Mouse (Mus musculus): ENCODE results near the gene Cdh12.
"Not testable (repeated sequence)": the region's sequence is repeated elsewhere in the genome, so short reads cannot be mapped to it uniquely, and the experiment has no call there.

Cdh12 gene

GRCm38 (mm10) chr15:20448861-20449663, at the start of gene Cdh12:
TSS of gene Cdh12 (plus strand) at chr15:20449265.
- DNase-seq (ENCODE audit: low read depth) = no peak

GRCm38 (mm10) chr15:20403596-20403995, 45.5 kb upstream of the Cdh12 start:
- DNase-seq (ENCODE audit: low read depth) = peak; percentile 28

DNA sequence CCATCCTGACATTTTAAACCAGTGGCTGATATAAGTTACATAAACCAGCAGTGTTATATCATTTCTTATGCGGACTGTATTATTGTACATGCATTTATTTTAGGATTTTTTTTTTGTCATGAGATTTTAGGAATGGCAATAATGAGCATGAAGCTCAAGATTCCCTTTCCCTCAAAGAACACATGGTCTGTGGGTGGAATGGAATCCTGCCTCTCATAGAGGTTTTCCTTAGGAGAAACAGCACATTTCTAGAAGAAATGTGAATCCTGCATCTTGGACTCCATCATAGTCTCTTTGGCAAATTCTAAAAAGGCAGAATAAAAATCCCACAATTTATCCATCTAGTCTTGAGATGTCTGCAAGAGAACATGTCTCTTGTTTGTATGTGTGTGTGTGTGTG, 35.7 kb upstream of the Cdh12 start:
- DNase-seq (ENCODE audit: low read depth) = no peak

DNA sequence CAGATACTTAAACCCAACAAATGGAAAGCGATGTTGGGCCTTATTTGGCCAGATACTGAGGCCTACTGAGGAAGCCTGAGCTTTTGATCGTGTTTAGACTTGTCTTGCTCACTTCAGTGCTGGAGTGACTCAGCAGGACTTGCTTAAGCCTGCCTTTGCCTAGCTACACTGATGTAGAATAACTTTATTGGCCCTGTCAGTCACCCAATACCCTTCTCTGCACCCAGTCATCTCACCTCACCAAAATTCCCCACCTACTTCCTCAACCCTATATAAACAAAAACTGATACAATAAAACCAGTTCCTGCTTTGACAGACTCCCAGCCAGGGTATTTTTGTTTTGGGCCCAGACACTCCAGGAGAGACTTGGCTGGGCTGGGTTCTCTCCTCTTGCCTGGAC, 12.7 kb upstream of the Cdh12 start:
- DNase-seq (ENCODE audit: low read depth) = no peak

DNA sequence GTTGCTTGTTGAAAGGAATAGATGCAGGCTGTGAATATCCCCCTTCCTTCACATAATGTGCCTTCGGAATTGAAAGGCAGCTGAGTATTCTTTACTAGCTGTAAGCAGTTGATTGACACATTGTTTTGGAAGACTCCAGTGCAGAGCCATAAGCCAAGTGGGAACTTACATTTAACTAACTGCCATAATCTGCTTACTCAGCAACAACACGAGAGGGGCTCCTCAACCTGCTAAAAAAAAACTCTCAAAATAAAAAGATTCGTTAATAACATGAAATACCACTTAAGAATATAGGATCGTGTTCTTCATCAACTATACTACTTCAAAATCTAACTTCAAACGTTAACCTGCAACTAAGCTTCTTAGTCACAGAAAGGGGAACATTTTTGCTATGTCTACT, 1.5 kb downstream of the Cdh12 start:
- no peak for DNase-seq (ENCODE audit: low read depth)

DNA sequence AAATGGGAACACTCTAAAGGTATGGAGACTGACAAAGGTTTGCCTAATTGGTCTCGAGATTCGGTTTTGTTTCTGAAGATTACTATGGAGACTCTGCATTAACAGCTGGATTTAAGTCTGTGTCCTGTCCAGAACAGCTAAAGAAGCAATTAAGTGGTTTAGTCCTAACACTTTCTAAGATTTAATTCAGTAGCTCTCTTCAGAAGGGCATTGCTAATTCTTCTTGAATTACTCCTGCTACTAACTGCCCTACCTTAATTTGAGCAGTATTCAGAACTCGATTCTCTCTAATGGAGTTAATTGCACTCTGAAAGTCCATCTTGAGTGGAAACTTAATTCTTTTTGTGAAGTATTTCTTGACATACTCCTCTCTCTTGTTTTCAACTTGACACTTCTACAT, 9.4 kb downstream of the Cdh12 start:
- no peak for DNase-seq (ENCODE audit: low read depth)

DNA sequence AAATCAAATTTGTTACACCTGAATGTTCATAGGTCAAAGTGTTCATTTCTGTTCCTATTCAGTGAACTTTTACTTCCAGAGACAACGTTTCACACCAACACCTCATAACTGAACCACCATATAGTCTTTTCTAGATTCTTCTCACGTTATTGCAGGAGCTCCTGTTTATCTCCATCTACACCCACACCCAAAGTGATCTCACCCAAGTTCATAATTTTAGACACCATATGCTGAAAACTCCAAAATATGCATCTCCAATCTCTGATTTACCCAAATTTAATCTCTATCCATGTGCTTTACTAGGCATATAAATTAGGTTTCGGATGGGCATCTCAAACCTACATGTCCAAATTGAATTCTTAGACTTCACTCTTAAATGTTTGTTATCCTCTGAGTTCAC, 13.4 kb downstream of the Cdh12 start:
- no peak for DNase-seq (ENCODE audit: low read depth)

GRCm38 (mm10) chr15:20463601-20464000, 14.5 kb downstream of the Cdh12 start:
- no peak for DNase-seq (ENCODE audit: low read depth)

GRCm38 (mm10) chr15:20550979-20551378, 101.9 kb downstream of the Cdh12 start:
- DNase-seq (ENCODE audit: low read depth) = no peak

GRCm38 (mm10) chr15:20571012-20571411, 121.9 kb downstream of the Cdh12 start:
- DNase-seq (ENCODE audit: low read depth) = no peak

DNA sequence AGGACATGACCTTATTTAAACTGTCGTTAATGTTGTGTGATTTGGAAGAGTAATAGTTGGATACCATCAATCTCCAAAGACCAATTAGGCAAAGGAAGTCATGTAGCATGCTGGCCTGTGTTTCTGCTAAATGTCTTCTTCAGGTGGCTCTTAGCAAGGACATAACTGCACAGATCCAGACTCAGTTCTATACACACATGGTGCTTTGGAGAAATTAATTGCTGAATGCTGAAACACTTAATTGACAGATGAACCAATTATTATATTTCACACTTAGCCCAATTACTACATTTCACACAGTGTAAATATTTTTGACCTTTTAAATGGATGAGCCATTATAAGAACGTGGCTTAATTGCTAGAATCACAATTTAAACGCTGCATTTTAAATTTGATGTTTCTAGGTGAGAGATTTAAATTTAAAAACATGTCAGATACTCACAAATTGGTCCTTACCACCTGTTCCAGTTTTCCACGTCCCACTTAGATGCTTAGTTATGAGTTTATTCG, 133.6 kb downstream of the Cdh12 start:
- no peak for DNase-seq (ENCODE audit: low read depth)

DNA sequence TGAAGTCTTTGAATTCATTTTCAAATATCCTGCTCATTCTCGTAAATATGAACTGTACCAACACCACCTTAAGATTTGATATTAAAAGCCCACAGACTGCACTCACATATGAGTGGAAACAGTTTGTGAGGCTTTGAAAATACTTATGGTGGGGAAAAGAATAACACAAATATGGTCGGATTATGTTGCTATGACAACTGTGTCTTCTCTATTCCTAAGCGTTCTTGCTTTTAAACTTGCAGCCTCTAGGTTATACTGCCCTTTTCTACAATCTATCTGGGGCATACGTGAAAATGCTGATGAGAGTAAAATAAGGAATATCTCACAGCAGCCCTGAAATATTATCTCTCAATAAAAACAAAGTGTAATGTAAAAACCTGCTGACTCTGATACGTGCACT, 142.5 kb downstream of the Cdh12 start:
- DNase-seq (ENCODE audit: low read depth) = no peak

GRCm38 (mm10) chr15:20605751-20606150, 156.7 kb downstream of the Cdh12 start:
- DNase-seq (ENCODE audit: low read depth) = not testable (repeated sequence)

GRCm38 (mm10) chr15:20634593-20634992, 185.5 kb downstream of the Cdh12 start:
- DNase-seq (ENCODE audit: low read depth) = no peak

GRCm38 (mm10) chr15:20639155-20639554, 190.1 kb downstream of the Cdh12 start:
- DNase-seq (ENCODE audit: low read depth) = no peak

GRCm38 (mm10) chr15:20642905-20643414, 193.9 kb downstream of the Cdh12 start:
- DNase-seq (ENCODE audit: low read depth) = peak; percentile 67

DNA sequence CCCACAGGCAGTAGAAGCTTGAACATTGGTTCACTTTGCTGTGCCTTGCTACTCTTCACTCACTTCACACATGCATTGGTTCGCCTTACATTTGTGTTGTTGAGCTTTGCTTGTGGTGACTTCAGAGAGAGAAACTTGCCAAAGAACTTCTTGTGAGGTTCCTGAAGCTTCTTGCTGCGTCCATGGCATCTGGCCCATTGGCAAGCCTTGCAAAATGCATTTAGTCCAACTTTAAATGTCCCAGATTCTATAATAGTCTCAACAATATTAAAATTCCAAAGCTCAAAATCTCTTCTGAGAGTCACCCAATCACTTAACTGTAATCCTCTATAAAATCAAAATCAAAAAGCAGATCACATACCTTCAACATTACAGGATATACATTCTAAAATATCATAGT, 211.2 kb downstream of the Cdh12 start:
- DNase-seq (ENCODE audit: low read depth) = no peak

DNA sequence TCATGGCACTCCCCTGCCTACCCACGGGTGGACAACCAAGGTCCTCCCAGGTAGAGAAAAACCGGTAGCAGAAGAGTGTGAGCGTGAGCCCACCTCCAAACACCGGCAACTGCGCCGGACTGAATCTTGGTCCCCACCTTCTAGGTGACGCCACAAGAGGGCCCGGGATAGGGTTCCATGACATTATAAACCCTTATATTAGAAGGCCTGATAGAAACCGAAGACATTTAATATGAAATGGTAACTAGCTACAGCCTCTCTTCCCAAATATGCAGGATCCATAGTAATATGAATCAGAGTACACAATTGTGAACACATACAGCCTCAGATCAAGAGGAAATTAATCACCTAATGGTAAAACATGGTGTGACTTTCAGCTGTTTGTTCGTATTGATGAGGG, 217.6 kb downstream of the Cdh12 start, which contains the start of gene Acot10:
Gene Acot10, minus strand, starts transcription at position 101 of the 400 bp plus-strand sequence.
- DNase-seq (ENCODE audit: low read depth) = no peak

DNA sequence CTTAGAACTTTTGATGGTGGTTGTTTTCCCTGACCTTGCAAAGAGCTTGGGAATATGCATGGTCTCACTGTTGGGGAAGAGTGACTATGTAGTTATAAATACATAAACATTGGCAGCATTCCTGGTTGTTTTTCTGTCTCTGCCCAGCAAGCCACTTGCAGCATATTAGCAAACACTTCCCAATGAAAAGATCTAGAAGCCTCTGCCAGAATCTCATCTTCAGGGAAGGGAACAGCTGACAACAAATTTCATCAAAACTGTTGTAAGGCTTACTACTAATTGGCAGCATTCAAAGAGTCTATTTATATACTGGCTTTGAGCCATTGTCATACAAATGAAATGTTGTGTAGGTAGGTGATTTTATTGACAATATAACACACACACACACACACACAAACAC, 218.3 kb downstream of the Cdh12 start:
- DNase-seq (ENCODE audit: low read depth) = no peak

- no peak for DNase-seq (ENCODE audit: low read depth)
Observed at GRCm38 (mm10) chr15:20667989-20668388, 218.9 kb downstream of the Cdh12 start.

- not testable (repeated sequence) for DNase-seq (ENCODE audit: low read depth)
Observed at GRCm38 (mm10) chr15:20669507-20669906, 220.4 kb downstream of the Cdh12 start.

- DNase-seq (ENCODE audit: low read depth) = no peak
Observed at GRCm38 (mm10) chr15:20682719-20683118, 233.7 kb downstream of the Cdh12 start.

DNA sequence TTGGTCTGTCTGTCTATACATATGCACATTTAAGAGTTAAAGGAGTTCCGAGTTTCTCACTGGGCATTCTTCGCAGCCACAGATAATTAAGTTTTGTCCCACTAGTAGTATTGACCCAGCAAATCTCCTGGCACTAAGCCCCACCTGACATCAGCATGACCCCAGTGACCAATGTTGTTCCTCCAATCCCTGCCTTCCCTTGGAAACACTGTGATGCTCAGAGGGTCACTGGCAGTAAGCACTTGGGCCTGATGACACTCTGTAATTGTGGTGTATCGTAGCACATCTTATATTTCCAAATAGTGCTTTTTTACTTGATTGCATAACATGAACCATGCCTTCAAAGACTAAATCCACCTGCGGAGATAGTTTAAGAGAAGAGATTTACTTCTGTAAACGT, 235.1 kb downstream of the Cdh12 start:
- no peak for DNase-seq (ENCODE audit: low read depth)

- DNase-seq (ENCODE audit: low read depth) = no peak
Observed at GRCm38 (mm10) chr15:20696229-20696628, 247.2 kb downstream of the Cdh12 start.
